Mouse (Mus musculus) forebrain, embryonic 11.5 days (tissue): ENCODE results near the gene Tcstv1. TPM values are rescaled to one million over a fixed set of nuclear protein-coding genes. Genes with fewer than 3 reads are reported as not detected.
"Not testable (repeated sequence)": the region's sequence is repeated elsewhere in the genome, so short reads cannot be mapped to it uniquely, and the experiment has no call there.

Source experiments
- ATAC-seq: fragments of 200-750 bp; cut with Nextera tagmentation; replicated peaks from 2 replicates; pipeline ENCODE4 v1.8.0; 2017; ENCODE audit warnings: moderate TSS enrichment; ENCODE audit not compliant: low FRiP score
- DNase-seq: peaks from one replicate; pipeline ENCODE4 v3.0.0-alpha.2; 2017; ENCODE audit warnings: low spot score
- H3K27ac ChIP-seq: fragments of 300-500 bp; sonication (generic); 2 replicates; pipeline ENCODE4 v1.5.1; 2014; ENCODE audit warnings: low read depth, low read length
- H3K27me3 ChIP-seq: fragments of 300-500 bp; sonication (generic); 2 replicates; pipeline ENCODE4 v1.6.1; 2014; ENCODE audit warnings: mild to moderate bottlenecking, low read length, mixed read lengths; ENCODE audit not compliant: control insufficient read depth, insufficient read depth
- H3K36me3 ChIP-seq: fragments of 300-500 bp; sonication (generic); 2 replicates; pipeline ENCODE4 v1.6.1; 2014; ENCODE audit warnings: mild to moderate bottlenecking, low read length, moderate library complexity, mixed read lengths; ENCODE audit not compliant: control insufficient read depth, insufficient read depth
- H3K4me1 ChIP-seq: fragments of 300-500 bp; sonication (generic); replicated peaks from 2 replicates; pipeline ENCODE4 v1.6.1; 2014; ENCODE audit warnings: low read length, mixed read lengths; ENCODE audit not compliant: control insufficient read depth, insufficient read depth
- H3K4me2 ChIP-seq: fragments of 300-500 bp; sonication (generic); 2 replicates; pipeline ENCODE4 v1.6.1; 2014; ENCODE audit warnings: low read depth, mild to moderate bottlenecking, low read length, moderate library complexity, mixed read lengths; ENCODE audit not compliant: severe bottlenecking
- H3K4me3 ChIP-seq: fragments of 300-500 bp; sonication (generic); 2 replicates; pipeline ENCODE4 v1.5.1; 2014; ENCODE audit warnings: low read depth, low read length
- H3K9ac ChIP-seq: fragments of 300-500 bp; sonication (generic); 2 replicates; pipeline ENCODE4 v1.6.1; 2014; ENCODE audit warnings: low read length
- H3K9me3 ChIP-seq: fragments of 300-500 bp; sonication (generic); 2 replicates; pipeline ENCODE4 v1.6.1; 2016; ENCODE audit warnings: low read length, mixed read lengths; ENCODE audit not compliant: control insufficient read depth
- WGBS: fragments of 180-500 bp; shearing (Covaris S2); extraction: QIAGEN DNeasy Blood & Tissue Kit; methylation state at CpG from one replicate; pipeline ENCODE4 v1.1.7; 2014; 5-methylcytosine and 5-hydroxymethylcytosine counted together
- polyA plus RNA-seq: library from polyadenylated mRNA; unstranded; fragments of >200 nt; fragmentation: Nextera tagmentation; extraction: Ambion mirVana; gene quantifications from 2 replicates; pipeline ENCODE4 v1.2.1, GENCODE M21; 2014

Tcstv1 gene
- polyA plus RNA-seq, result not detected in 2 replicates

DNA sequence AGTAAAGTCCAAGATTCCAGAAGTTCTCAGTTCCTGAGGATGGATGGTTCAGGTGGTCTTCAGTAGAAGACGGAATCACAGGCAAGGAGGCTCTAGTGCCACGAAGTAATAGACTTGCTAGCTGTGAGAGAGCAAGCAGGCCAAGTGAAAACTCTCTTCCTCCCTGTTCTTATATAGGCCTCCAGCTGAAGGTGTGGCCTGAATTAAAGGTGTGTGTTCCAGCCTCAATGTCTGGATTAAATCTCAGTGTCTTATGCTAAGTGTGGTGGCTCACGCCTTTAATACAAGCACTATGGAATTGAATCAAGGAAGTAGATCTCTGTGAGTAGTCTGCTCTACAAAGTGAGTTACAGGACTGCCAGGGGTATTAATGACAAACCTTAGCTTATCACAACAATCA, at the start of gene Tcstv1:
TSS of gene Tcstv1 (minus strand) at position 101 of the 400 bp plus-strand sequence.
- H3K4me1 ChIP-seq, DNase-seq, H3K9ac ChIP-seq, H3K4me3 ChIP-seq, H3K9me3 ChIP-seq, ATAC-seq, H3K4me2 ChIP-seq, H3K27me3 ChIP-seq, H3K36me3 ChIP-seq, H3K27ac ChIP-seq: not testable (repeated sequence)
- 76% methylated on average over 3 of the region's 3 CpGs for WGBS

DNA sequence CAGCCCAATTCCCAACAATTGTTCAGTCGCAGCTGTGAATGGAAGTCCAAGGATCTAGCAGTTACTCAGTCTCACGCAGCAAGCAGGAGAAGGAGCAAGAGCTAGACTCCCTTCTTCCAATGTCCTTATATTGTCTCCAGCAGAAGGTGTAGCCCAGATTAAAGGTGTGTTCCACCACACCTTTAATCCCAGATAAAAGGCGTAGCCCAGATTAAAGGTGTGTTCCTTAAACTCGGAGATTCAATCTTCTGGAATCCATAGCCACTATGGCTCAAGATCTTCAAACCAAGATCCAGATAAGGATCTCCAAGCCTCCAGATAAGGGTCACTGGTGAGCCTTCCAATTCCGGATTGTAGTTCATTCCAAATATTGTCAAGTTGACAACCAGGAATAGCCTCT, 34.6 kb upstream of the Tcstv1 start, which contains the start of gene Gm21761:
TSS of gene Gm21761 (minus strand) at position 101 of the 400 bp plus-strand sequence.
- H3K4me1 ChIP-seq, H3K4me3 ChIP-seq, H3K9ac ChIP-seq, H3K36me3 ChIP-seq, H3K27ac ChIP-seq, H3K9me3 ChIP-seq, DNase-seq, H3K4me2 ChIP-seq, H3K27me3 ChIP-seq, ATAC-seq: not testable (repeated sequence)
- WGBS, result no CpG with 5 or more reads among the region's 5 CpGs

DNA sequence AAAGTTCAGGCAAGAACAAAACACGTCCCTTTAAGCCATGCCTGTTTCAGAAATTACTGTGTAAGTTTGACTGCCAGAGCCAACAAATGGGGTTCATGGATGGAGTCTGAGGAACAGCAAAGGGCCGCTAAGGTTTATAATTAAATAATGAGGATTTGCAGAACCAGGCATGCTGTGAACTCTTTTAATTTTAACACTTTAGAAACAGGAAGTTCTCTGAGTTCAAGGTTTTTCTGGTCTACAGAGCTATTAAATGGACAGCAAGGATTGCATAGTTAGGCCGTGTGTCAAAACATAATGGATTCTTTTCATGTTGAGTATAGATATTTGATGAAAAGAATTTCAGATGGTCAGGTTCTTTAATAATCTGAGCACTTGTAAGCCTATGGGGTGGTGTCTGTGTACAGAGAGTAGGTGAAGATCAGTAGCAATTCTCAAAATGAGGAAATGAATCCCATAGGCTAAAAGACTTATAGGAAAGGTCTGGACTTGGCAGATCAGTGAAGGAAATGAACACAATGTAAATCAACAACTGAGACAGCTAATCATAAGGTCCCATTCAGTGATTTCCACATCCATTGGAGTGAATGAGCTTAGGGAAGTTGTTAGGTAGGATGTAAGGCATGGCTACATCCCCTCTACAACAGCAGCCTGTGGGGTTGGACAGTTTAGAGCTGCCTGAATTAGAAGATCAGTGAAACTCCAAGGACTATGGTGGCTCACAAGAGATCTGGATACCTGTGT, 30.2 kb upstream of the Tcstv1 start:
- not testable (repeated sequence) for H3K9ac ChIP-seq, H3K4me2 ChIP-seq, H3K27ac ChIP-seq, H3K4me3 ChIP-seq, ATAC-seq, H3K9me3 ChIP-seq, DNase-seq, H3K36me3 ChIP-seq, H3K4me1 ChIP-seq, H3K27me3 ChIP-seq
- WGBS, result 88% methylated on average over 2 of the region's 3 CpGs

DNA sequence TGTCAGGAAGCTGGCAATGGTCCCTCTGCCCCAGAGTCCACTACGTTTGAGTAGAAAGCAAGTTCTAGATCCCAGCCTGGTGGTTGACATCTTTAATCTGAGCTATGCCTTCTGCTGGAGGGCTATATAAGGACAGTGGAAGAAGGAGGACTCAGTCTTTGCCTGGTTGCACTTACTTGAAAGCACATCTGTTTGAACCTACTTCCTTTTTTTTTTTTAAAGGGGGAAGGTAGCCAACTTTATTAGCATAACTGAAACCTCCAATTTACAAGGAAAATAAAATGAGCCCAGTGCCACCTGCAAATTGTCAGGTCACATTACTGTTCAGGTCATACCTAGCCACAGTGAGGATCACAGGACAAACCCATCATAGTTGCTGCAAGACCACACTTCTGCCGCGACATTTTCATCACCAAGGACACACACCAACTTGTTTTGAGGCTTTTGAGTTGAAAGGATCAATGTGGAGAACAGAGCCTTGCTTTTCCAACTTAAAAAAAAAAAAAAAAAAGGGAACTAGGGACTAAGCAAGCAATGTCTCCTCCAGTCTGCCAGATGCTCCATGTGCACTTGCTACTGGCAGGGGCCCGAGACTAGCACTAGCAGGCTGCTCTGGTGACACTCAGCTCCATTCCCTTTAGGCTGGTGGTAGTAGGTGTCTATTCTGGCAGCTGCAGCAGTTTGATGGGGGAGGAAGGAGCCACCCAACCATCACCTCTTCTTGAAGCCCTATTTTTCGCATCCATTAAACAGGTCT, 22.6 kb upstream of the Tcstv1 start:
- ATAC-seq, H3K4me1 ChIP-seq, H3K27ac ChIP-seq, H3K36me3 ChIP-seq, DNase-seq, H3K9me3 ChIP-seq, H3K4me3 ChIP-seq, H3K9ac ChIP-seq, H3K27me3 ChIP-seq, H3K4me2 ChIP-seq: not testable (repeated sequence)
- WGBS, result 79% methylated on average over 4 of the region's 5 CpGs

DNA sequence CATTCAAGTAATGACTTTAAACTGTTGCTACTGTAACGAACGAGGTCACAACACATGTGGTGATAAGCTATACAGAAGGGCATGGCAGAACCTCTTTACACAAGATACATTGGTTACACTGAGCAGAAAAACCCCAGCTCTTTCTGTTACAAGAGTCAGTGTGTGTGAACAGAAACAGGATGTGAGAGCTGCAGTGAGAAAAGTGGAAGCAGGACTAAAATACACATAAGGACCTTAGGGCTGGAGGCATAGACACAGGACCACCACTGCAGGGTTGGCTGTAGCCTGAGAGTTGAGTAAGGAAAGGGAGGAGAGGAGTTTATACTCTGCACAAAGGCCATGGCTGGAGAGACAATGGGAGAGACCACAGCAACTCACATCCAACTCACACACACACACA, 21.9 kb upstream of the Tcstv1 start:
- H3K4me2 ChIP-seq, H3K27me3 ChIP-seq, H3K27ac ChIP-seq, H3K9ac ChIP-seq, H3K9me3 ChIP-seq, H3K4me1 ChIP-seq, DNase-seq, H3K4me3 ChIP-seq, H3K36me3 ChIP-seq, ATAC-seq: not testable (repeated sequence)
- 76% methylated on average over 2 of the region's 2 CpGs for WGBS

DNA sequence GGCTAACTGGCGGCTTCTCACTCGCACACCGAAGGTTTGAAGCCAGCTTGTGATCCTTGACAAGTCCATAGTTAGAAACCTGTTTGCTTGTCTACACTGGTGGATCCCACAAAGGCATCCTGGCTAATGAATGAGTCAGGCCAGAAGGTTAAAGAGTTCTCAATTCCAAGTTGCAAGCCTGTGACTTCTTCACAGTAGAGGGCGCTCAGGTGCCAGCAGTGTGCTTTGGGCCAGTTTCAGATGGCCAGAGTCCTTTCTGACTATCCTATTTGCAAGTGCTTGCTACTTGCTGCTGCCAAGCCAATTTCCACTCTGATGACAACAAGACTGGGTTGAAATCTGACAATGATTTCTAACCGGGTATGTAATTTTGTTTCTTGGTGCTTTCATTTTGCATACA, 4.0 kb upstream of the Tcstv1 start:
- H3K36me3 ChIP-seq, H3K27ac ChIP-seq, H3K4me2 ChIP-seq, H3K4me3 ChIP-seq, H3K4me1 ChIP-seq, ATAC-seq, DNase-seq, H3K27me3 ChIP-seq, H3K9ac ChIP-seq, H3K9me3 ChIP-seq: not testable (repeated sequence)
- 46% methylated on average over 5 of the region's 5 CpGs for WGBS

DNA sequence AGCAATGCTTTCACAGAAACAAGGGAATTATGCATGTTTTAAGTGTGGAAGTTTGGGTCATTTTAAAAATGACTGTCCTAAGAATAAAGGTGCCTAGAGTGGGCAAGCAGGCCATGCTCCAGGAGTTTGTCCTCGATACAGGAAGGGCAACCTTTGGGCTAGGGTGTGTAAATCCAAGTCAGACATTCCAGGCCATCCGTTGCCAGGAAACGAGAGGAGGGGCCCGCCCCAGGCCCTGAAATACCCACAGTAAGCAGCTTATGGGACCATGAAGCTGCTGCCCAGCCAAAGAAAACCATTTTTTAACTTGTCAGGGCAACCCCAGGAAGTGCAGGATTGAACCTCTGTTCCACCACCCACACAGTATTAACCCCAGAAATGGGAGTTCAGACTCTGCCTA, 7.7 kb downstream of the Tcstv1 start:
- H3K4me1 ChIP-seq, H3K4me2 ChIP-seq, H3K36me3 ChIP-seq, ATAC-seq, H3K4me3 ChIP-seq, H3K27me3 ChIP-seq, H3K9ac ChIP-seq, H3K9me3 ChIP-seq, H3K27ac ChIP-seq: not testable (repeated sequence)
- 52% methylated on average over 4 of the region's 4 CpGs for whole genome bisulfite sequencing
- peak; percentile 48 for DNase-seq

DNA sequence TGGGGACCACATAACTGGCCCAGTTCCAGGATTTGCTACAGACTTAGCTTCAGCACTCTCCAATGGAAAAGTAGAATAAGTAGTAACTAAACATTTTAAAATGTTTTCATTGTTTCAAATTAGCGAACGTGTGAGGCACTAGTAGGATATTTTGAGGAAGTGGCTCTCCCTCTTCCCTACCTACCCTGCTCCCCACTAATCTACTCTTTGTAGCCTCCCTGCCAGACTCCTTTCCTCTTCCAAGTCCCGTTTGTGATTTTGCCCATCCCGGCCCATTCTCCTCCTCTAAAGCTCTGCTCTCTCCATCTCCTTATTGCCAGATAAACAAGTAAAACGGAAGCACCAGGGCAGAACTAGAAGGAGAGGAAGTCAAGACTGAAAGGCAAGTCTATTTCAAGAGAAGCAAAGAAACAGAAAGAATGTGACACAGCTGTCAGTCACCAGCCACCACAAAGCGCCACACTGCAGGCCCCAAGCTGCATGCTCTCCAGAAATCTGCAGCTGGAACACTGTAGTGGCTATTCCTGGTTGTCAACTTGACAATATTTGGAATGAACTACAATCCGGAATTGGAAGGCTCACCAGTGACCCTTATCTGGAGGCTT, 30.1 kb downstream of the Tcstv1 start:
- H3K4me3 ChIP-seq, DNase-seq: not testable (repeated sequence)

More for the DNA sequence above, 30.1 kb downstream of the Tcstv1 start:
- not testable (repeated sequence) for H3K9ac ChIP-seq, H3K36me3 ChIP-seq, H3K4me1 ChIP-seq, H3K4me2 ChIP-seq, ATAC-seq, H3K27ac ChIP-seq, H3K9me3 ChIP-seq, H3K27me3 ChIP-seq
- 85% methylated on average over 6 of the region's 7 CpGs for WGBS
